Mouse (Mus musculus) liver, embryonic 14.5 days (tissue): Measurements from ENCODE around the gene Psip1. TPM values are rescaled to one million over a fixed set of nuclear protein-coding genes. Genes with fewer than 3 reads are reported as not detected.

ENCODE experiments used
- ATAC-seq: fragments of 200-750 bp; cut with Nextera tagmentation; 2 replicates; pipeline ENCODE4 v1.8.0; 2017; ENCODE audit warnings: moderate number of reproducible peaks, mild to moderate bottlenecking, moderate library complexity; ENCODE audit not compliant: insufficient read depth
- DNase-seq, 3 experiments: peaks; one replicate each; pipeline ENCODE4 v3.0.0-alpha.2; 2012 to 2013; ENCODE audit warnings: low read depth in 3 of 3, low spot score in 3 of 3
- H3K27ac ChIP-seq: fragments of 300-500 bp; sonication (generic); 2 replicates; pipeline ENCODE4 v1.5.1; 2014; ENCODE audit warnings: moderate library complexity, mild to moderate bottlenecking, control low read depth, inconsistent platforms
- H3K27me3 ChIP-seq: fragments of 300-500 bp; sonication (generic); 2 replicates; pipeline ENCODE4 v1.6.1; 2014; ENCODE audit warnings: mild to moderate bottlenecking, low read length, moderate library complexity; ENCODE audit not compliant: control insufficient read depth, insufficient read depth
- H3K36me3 ChIP-seq: fragments of 300-500 bp; sonication (generic); replicated peaks from 2 replicates; pipeline ENCODE4 v1.6.1; 2014; ENCODE audit warnings: low read depth; ENCODE audit not compliant: control insufficient read depth, insufficient read depth
- H3K4me1 ChIP-seq, 2 experiments: fragments of 200-500 bp in 1 of 2; fragments of 300-500 bp in 1 of 2; sonication (generic) in 1 of 2; replicated peaks; 2 replicates each; pipeline ENCODE4 v1.6.1; 2012 to 2014; ENCODE audit warnings: antibody characterized with exemption in 1 of 2, inconsistent platforms in 1 of 2, low read length in 1 of 2; ENCODE audit not compliant: control insufficient read depth in 2 of 2, insufficient read depth in 2 of 2
- H3K4me2 ChIP-seq: fragments of 300-500 bp; sonication (generic); 2 replicates; pipeline ENCODE4 v1.6.1; 2014; ENCODE audit warnings: low read depth, mild to moderate bottlenecking, control low read depth, moderate library complexity
- H3K4me3 ChIP-seq, 2 experiments: fragments of 200-500 bp in 1 of 2; fragments of 300-500 bp in 1 of 2; sonication (generic) in 1 of 2; 2 replicates each; pipeline ENCODE4 v1.5.1; 2012 to 2014; ENCODE audit warnings: low read depth in 2 of 2, low read length in 2 of 2, mild to moderate bottlenecking in 2 of 2, control low read depth in 1 of 2, inconsistent platforms in 1 of 2, moderate library complexity in 1 of 2; ENCODE audit not compliant: insufficient read depth in 1 of 2
- H3K9ac ChIP-seq: fragments of 300-500 bp; sonication (generic); replicated peaks from 2 replicates; pipeline ENCODE4 v1.6.1; 2014; ENCODE audit warnings: mild to moderate bottlenecking, control low read depth, moderate library complexity
- H3K9me3 ChIP-seq: fragments of 300-500 bp; sonication (generic); 2 replicates; pipeline ENCODE4 v1.6.1; 2016; ENCODE audit warnings: low read length, mixed read lengths; ENCODE audit not compliant: control insufficient read depth
- CTCF ChIP-seq: IDR thresholded peaks from 2 replicates; pipeline ENCODE4 v1.5.1; 2016; ENCODE audit warnings: antibody characterized with exemption, low read depth, control low read depth
- EP300 ChIP-seq: IDR thresholded peaks from 2 replicates; pipeline ENCODE4 v1.6.1; 2016; ENCODE audit warnings: antibody characterized with exemption, low read depth
- WGBS: fragments of 180-500 bp; shearing (Covaris S2); extraction: QIAGEN DNeasy Blood & Tissue Kit; methylation state at CpG from one replicate; pipeline ENCODE4 v1.1.7; 2014; ENCODE audit not compliant: insufficient replicate concordance; 5-methylcytosine and 5-hydroxymethylcytosine counted together
- polyA plus RNA-seq, 2 experiments: library from polyadenylated mRNA; depleted of rRNA in 1 of 2; stranded (reverse) in 1 of 2; unstranded in 1 of 2; fragments of >200 nt; fragmentation: Nextera tagmentation in 1 of 2; extraction: Ambion mirVana in 1 of 2; gene quantifications; 2 replicates each; pipeline versions ENCODE4 v1.2.1 to v1.2.3; 2012 to 2014

Gene Psip1
- polyA plus RNA-seq, 2 experiments = 41.4 to 54.7 TPM

GRCm38 (mm10) chr4:83414241-83414824 is 71.9 kb downstream of the Psip1 start:
- WGBS = 74% methylated on average over 5 of the region's 5 CpGs
- Histone ChIP-seq H3K27ac (no peak overlapping the region), H3K27me3 (no peaks in the 10 kb centered on the region), H3K36me3 (no peaks in the 10 kb centered on the region), H3K4me2 (no peak overlapping the region), H3K4me1 (peaks cover 9 to 13% of the 10 kb centered on the region in 2 experiments), H3K4me3 (no peak overlapping the region), H3K9me3 (no peaks in the 10 kb centered on the region), H3K9ac (no peak overlapping the region)
- ATAC-seq = no peak
- TF ChIP-seq CTCF (no peak), EP300 (no peak)
- DNase-seq = no peak

GRCm38 (mm10) chr4:83412060-83412459 is 74.2 kb downstream of the Psip1 start:
- H3K4me3 ChIP-seq = no peak overlapping the region
- ATAC-seq = no peak
- no peak overlapping the region for H3K27ac ChIP-seq
- WGBS = 26% methylated on average over 3 of the region's 3 CpGs
- H3K4me2 ChIP-seq = no peak overlapping the region
- peaks cover 0 to 6% of the 10 kb centered on the region in 2 experiments; a peak in 2 of 4 replicates for H3K4me1 ChIP-seq
- peaks cover 5% of the 10 kb centered on the region; the same call in 1 of the 2 replicates for H3K9me3 ChIP-seq
- TF ChIP-seq EP300 (no peak), CTCF (no peak)
- DNase-seq = no peak
- H3K36me3 ChIP-seq = no peaks in the 10 kb centered on the region
- no peaks in the 10 kb centered on the region for H3K27me3 ChIP-seq
- H3K9ac ChIP-seq = no peak overlapping the region

GRCm38 (mm10) chr4:83409867-83410505 is 76.3 kb downstream of the Psip1 start:
- Histone ChIP-seq H3K4me2 (no peak overlapping the region), H3K36me3 (no peaks in the 10 kb centered on the region), H3K9ac (no peak overlapping the region), H3K4me1 (0 out of 4 replicates have a peak, but pooled peaks cover 0 to 2% of the 10 kb centered on the region in 2 experiments), H3K27me3 (no peaks in the 10 kb centered on the region), H3K27ac (no peak overlapping the region), H3K4me3 (no peak overlapping the region), H3K9me3 (peaks cover 5% of the 10 kb centered on the region; the same call in 1 of the 2 replicates)
- ATAC-seq (no peak), DNase-seq (no peak)
- TF ChIP-seq EP300 (no peak), CTCF (no peak)
- 85% methylated on average over 4 of the region's 4 CpGs for WGBS

- H3K36me3 ChIP-seq = no peaks in the 10 kb centered on the region
- no peak overlapping the region for H3K9ac ChIP-seq
- no peak for ATAC-seq
- H3K4me2 ChIP-seq = no peak overlapping the region
- WGBS = 23% methylated on average over 6 of the region's 6 CpGs
- H3K27ac ChIP-seq = no peak overlapping the region
- H3K9me3 ChIP-seq = peaks cover 5% of the 10 kb centered on the region; the same call in 1 of the 2 replicates
- no peak for DNase-seq
- 0 out of 4 replicates have a peak, but pooled peaks cover 0 to 2% of the 10 kb centered on the region in 2 experiments for H3K4me1 ChIP-seq
- H3K27me3 ChIP-seq = no peaks in the 10 kb centered on the region
- TF ChIP-seq CTCF = no peak
- no peak for TF ChIP-seq EP300
- no peak overlapping the region for H3K4me3 ChIP-seq
These were observed 78.6 kb downstream of the Psip1 start for GRCm38 (mm10) chr4:83407688-83408087.

Other genes with a start within 250 kb of the Psip1 start
- gene Ttc39b, start 162.2 kb downstream of the Psip1 start, polyA plus RNA-seq (2012; rRNA removed) = 0.37 and 0.60 TPM in 2 replicates
- gene Ttc39b, start 162.2 kb downstream of the Psip1 start, polyA plus RNA-seq (2014; fragmentation: Nextera tagmentation; extraction: Ambion mirVana) = 2.1 and 2.9 TPM in 2 replicates
- 5.7 and 6.4 TPM in 2 replicates for gene Snapc3, start 68.7 kb downstream of the Psip1 start, polyA plus RNA-seq (2012; rRNA removed)
- gene Snapc3, start 68.7 kb downstream of the Psip1 start, polyA plus RNA-seq (2014; fragmentation: Nextera tagmentation; extraction: Ambion mirVana) = 8.3 and 8.5 TPM in 2 replicates
- gene Ccdc171, start 39.1 kb upstream of the Psip1 start, polyA plus RNA-seq (2012; rRNA removed) = 0.52 and 0.89 TPM in 2 replicates
- 0.64 and 0.77 TPM in 2 replicates for gene Ccdc171, start 39.1 kb upstream of the Psip1 start, polyA plus RNA-seq (2014; fragmentation: Nextera tagmentation; extraction: Ambion mirVana)